Mouse (Mus musculus) liver, postnatal 0 days (tissue): ENCODE measurements around the gene Morf4l1.

Experiments
- CTCF ChIP-seq: sonication (generic); IDR thresholded peaks from 2 replicates; pipeline ENCODE4 v1.5.1; 2016; ENCODE audit warnings: antibody characterized with exemption, low read depth
- EP300 ChIP-seq: IDR thresholded peaks from 2 replicates; pipeline ENCODE4 v1.6.1; 2016; ENCODE audit warnings: antibody characterized with exemption, low read depth, mild to moderate bottlenecking

DNA sequence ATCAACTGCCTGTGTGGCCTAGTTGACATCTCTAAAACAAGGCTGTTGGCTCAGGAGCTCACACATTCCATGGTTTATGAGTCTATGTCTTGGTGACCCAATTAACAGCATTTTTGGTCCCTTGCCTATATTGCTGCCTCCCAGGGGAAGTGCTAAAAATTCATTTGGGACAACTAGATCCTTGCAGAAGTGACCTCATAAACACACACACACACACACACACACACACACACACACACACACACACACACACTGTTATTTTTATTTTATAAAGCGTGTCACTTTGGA is 22.0 kb upstream of the Morf4l1 start:
- TF ChIP-seq CTCF (no peak), EP300 (no peak)
